8 mouse cellular contexts compared by ENCODE assay signal in the genomic region with DNA sequence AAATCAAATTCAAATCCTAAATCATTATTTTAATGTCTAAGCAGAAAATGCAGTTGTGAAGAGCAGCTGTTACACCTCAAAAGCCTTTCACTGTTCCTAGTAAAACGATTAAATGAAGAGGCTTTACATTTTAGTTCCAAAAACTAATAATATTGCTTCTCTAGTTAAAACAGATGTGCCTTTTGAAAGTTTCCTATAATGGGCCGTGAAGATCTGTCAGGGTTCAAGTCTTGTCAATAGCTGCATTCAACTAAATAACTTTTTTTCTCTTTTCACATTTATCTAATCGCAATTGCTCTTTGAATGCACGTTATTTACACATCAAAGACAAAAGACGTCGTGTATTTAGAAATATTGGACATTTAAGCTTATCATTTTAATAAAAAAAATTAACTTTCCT. TPM values are rescaled to one million over a fixed set of nuclear protein-coding genes. Genes with fewer than 3 reads are reported as not detected.
DNase-seq lines count a peak whose midpoint lies in the region; ATAC-seq and TF ChIP-seq lines count a peak whose summit lies in the region.

No protein-coding gene starts in this region.

- no peak for TF ChIP-seq POLR2A in MEL (IDR thresholded peaks at IDR 0.05; ENCODE audit: control insufficient read depth in 1 of 2, insufficient read depth in 1 of 2, low read depth in 1 of 2, low read length in 2 of 2, poor library complexity in 1 of 2)

- H3K4me3 ChIP-seq in heart, embryonic 16.5 days (ENCODE audit: low read length) = no peak overlapping the region
- H3K4me3 ChIP-seq in MEL (ENCODE audit: control insufficient read depth in 1 of 2, insufficient read depth in 1 of 2, low read depth in 2 of 2, low read length in 2 of 2) = peak overlapping the region in 1 of 2 experiments; percentile 76; a peak in 2 of 4 replicates
- peak overlapping the region; percentile 44 for H3K4me3 ChIP-seq in macrophage (ENCODE audit: inconsistent target)

- H3K9ac ChIP-seq in heart, embryonic 16.5 days (ENCODE audit: low read length) = peak overlapping the region; percentile 100; the same call in 1 of the 2 replicates
- peak overlapping the region; percentile 68 for H3K9ac ChIP-seq in MEL (ENCODE audit: control insufficient read depth, low read depth, low read length, poor library complexity, severe bottlenecking)

- TF ChIP-seq CTCF in MEL (IDR thresholded peaks at IDR 0.05 in 2 of 3, conservative IDR thresholded peaks at IDR 0.05 in 1 of 3; ENCODE audit: control insufficient read depth in 1 of 3, insufficient read depth in 1 of 3, low read depth in 2 of 3, low read length in 3 of 3, poor library complexity in 1 of 3, severe bottlenecking in 1 of 3) = no peak

- WGBS in heart, embryonic 16.5 days = 18% methylated on average over 6 of the region's 6 CpGs
- WGBS in macrophage (ENCODE audit: missing documents) = 22% methylated on average over 6 of the region's 6 CpGs

- H3K79me2 ChIP-seq in MEL (ENCODE audit: control insufficient read depth, insufficient read depth, low read length, poor library complexity) = peaks cover 10% of the 10 kb centered on the region
- H3K79me2 ChIP-seq in macrophage (ENCODE audit: inconsistent target) = no peaks in the 10 kb centered on the region

- TF ChIP-seq EP300 in MEL (IDR thresholded peaks at IDR 0.05; ENCODE audit: low read depth in 1 of 2, low read length in 2 of 2) = no peak

- DNase-seq in heart, adult 8-10 months (ENCODE audit: low spot score) = no peak
- DNase-seq in MEL (ENCODE audit: low read depth, low spot score) = no peak
- DNase-seq in forelimb bud, embryonic 11.5 days (ENCODE audit: low read depth, low spot score) = peak; percentile 5
- no peak for DNase-seq in layer of hippocampus, adult 9-11 months
- DNase-seq in adrenal gland, adult (ENCODE audit: inconsistent age in 2 of 2, low spot score in 1 of 2) = no peak
- no peak for DNase-seq in urinary bladder, postnatal 4 days (ENCODE audit: low spot score in 2 of 2)

- H3K4me1 ChIP-seq in heart, embryonic 16.5 days (ENCODE audit: control insufficient read depth, insufficient read depth, low read length) = no peaks in the 10 kb centered on the region
- H3K4me1 ChIP-seq in MEL (ENCODE audit: control insufficient read depth in 1 of 2, insufficient read depth in 2 of 2, low read length in 2 of 2) = peaks cover 6 to 8% of the 10 kb centered on the region in 2 experiments

- H3K4me2 ChIP-seq in heart, embryonic 16.5 days (ENCODE audit: low read depth, low read length) = peak overlapping the region; percentile 72; the same call in 1 of the 2 replicates

- H3K27ac ChIP-seq in heart, embryonic 16.5 days (ENCODE audit: low read length) = no peak overlapping the region
- H3K27ac ChIP-seq in MEL (ENCODE audit: control insufficient read depth, low read depth, low read length) = no peak overlapping the region
- H3K27ac ChIP-seq in macrophage = peak overlapping the region; percentile 85

- no peaks in the 10 kb centered on the region for H3K9me3 ChIP-seq in heart, embryonic 16.5 days (replicated peaks; ENCODE audit: control insufficient read depth, low read length)
- no peaks in the 10 kb centered on the region for H3K9me3 ChIP-seq in MEL (replicated peaks; ENCODE audit: insufficient read depth, low read length)

- H3K36me3 ChIP-seq in heart, embryonic 16.5 days (ENCODE audit: control insufficient read depth, insufficient read depth) = no peaks in the 10 kb centered on the region
- H3K36me3 ChIP-seq in MEL (ENCODE audit: control insufficient read depth in 1 of 2, insufficient read depth in 2 of 2, low read length in 2 of 2) (peaks cover 0 to 22% of the 10 kb centered on the region in 2 experiments; a peak in 2 of 4 replicates), macrophage (ENCODE audit: inconsistent target) (no peaks in the 10 kb centered on the region)

- TF ChIP-seq RAD21 in MEL (IDR thresholded peaks at IDR 0.05; ENCODE audit: low read depth, low read length) = no peak

- no peak for ATAC-seq in heart, embryonic 16.5 days (replicated peaks; ENCODE audit: extremely low read depth, insufficient read depth, low FRiP score)

- no peaks in the 10 kb centered on the region for H3K27me3 ChIP-seq in heart, embryonic 16.5 days (ENCODE audit: control insufficient read depth, insufficient read depth, low read length)
- H3K27me3 ChIP-seq in MEL (ENCODE audit: control insufficient read depth in 1 of 2, insufficient read depth in 2 of 2, low read length in 2 of 2) = no peaks in the 10 kb centered on the region

TF ChIP-seq in MEL, 35 proteins besides CTCF, POLR2A, EP300 and RAD21:
- TF ChIP-seq BHLHE40 (IDR thresholded peaks at IDR 0.05; ENCODE audit: borderline replicate concordance, low read depth, low read length) (no peak), CHD1 (IDR thresholded peaks at IDR 0.05; ENCODE audit: low read depth, low read length) (peak; percentile 86; the same call in 1 of the 2 replicates), ZNF384 (IDR thresholded peaks at IDR 0.05; ENCODE audit: low read depth, low read length) (0 out of 2 replicates have a peak, but pooled peaks have one; percentile 28), TBP (IDR thresholded peaks at IDR 0.05; ENCODE audit: low read depth, low read length) (no peak), NRF1 (IDR thresholded peaks at IDR 0.05; ENCODE audit: insufficient read depth, low read depth, low read length, poor library complexity, severe bottlenecking) (no peak), TCF12 (IDR thresholded peaks at IDR 0.05; ENCODE audit: low read depth, low read length) (no peak), ETS1 (IDR thresholded peaks at IDR 0.05; ENCODE audit: low read depth, low read length) (no peak), MAZ (IDR thresholded peaks at IDR 0.05; ENCODE audit: low read depth, low read length) (no peak), TAL1 (IDR thresholded peaks at IDR 0.05; ENCODE audit: low read length) (no peak)

RNA-seq across cellular contexts. Expression of a gene that starts 1.0 kb away (rescaled TPM):
- polyA plus RNA-seq in heart, embryonic 16.5 days (2015; fragmentation: Nextera tagmentation; extraction: Ambion mirVana) = 0.89 and 1.3 TPM in 2 replicates
- 1 to 10 TPM; 2.6 to 9.2 (median 5.5) TPM for total RNA-seq in heart, adult 8-10 months (2022)
- 0.65 and 0.69 TPM in 2 replicates for total RNA-seq in MEL (2012; rRNA removed)
- 1 to 10 TPM in 1 of 2 experiments, not detected in 1; 1.4 TPM for polyA plus RNA-seq in MEL (2012; ENCODE audit: insufficient read depth in 1 of 2, insufficient read length in 2 of 2, low read depth in 1 of 2, low replicate concordance in 2 of 2, missing spikeins in 1 of 2)
- 10 to 100 TPM in 15 of 26 experiments, 1 to 10 TPM in 11; 1.5 to 20.7 (median 10.9) TPM for total RNA-seq in macrophage (2018; cell fraction: chromatin; rRNA removed)
- 1 to 10 TPM in 24 of 26 experiments, under 1 TPM in 2; 0.53 to 4.6 (median 2.7) TPM for total RNA-seq in macrophage (2018; cell fraction: cytosol; rRNA removed)
- 10 to 100 TPM in 5 of 26 experiments, 1 to 10 TPM in 21; 1.8 to 15.1 (median 6.6) TPM for total RNA-seq in macrophage (2018; cell fraction: nucleus; rRNA removed)
- polyA plus RNA-seq in macrophage (2018) = 1.0 to 2.5 TPM (median 2.3 TPM) in 3 replicates

RNA-seq across cellular contexts. Expression of a gene that starts 1.3 kb away (rescaled TPM):
- polyA plus RNA-seq in heart, embryonic 16.5 days (2015; fragmentation: Nextera tagmentation; extraction: Ambion mirVana) = 8.6 and 10.6 TPM in 2 replicates
- total RNA-seq in heart, adult 8-10 months (2022) = 10 to 100 TPM; 10.7 to 12.4 (median 12.2) TPM
- total RNA-seq in MEL (2012; rRNA removed) = 2.5 and 2.6 TPM in 2 replicates
- 1 to 10 TPM in 1 of 2 experiments, not detected in 1; 3.1 TPM for polyA plus RNA-seq in MEL (2012; ENCODE audit: insufficient read depth in 1 of 2, insufficient read length in 2 of 2, low read depth in 1 of 2, low replicate concordance in 2 of 2, missing spikeins in 1 of 2)
- total RNA-seq in macrophage (2018; cell fraction: chromatin; rRNA removed) = 1 to 10 TPM in 19 of 26 experiments, under 1 TPM in 3, not detected in 4; 0.79 to 5.0 (median 1.9) TPM
- 1 to 10 TPM; 1.1 to 3.9 (median 2.1) TPM for total RNA-seq in macrophage (2018; cell fraction: cytosol; rRNA removed)
- total RNA-seq in macrophage (2018; cell fraction: nucleus; rRNA removed) = 1 to 10 TPM in 24 of 26 experiments, under 1 TPM in 2; 0.74 to 5.7 (median 2.6) TPM
- 1.3 to 1.9 TPM (median 1.7 TPM) in 3 replicates for polyA plus RNA-seq in macrophage (2018)

RNA-seq across cellular contexts. Expression of a gene that starts 22.4 kb away (rescaled TPM):
- 5.2 and 5.5 TPM in 2 replicates for polyA plus RNA-seq in heart, embryonic 16.5 days (2015; fragmentation: Nextera tagmentation; extraction: Ambion mirVana)
- 1 to 10 TPM; 7.0 to 8.3 (median 7.7) TPM for total RNA-seq in heart, adult 8-10 months (2022)
- total RNA-seq in MEL (2012; rRNA removed) = 4.7 and 6.5 TPM in 2 replicates
- polyA plus RNA-seq in MEL (2012; ENCODE audit: insufficient read depth in 1 of 2, insufficient read length in 2 of 2, low read depth in 1 of 2, low replicate concordance in 2 of 2, missing spikeins in 1 of 2) (1 to 10 TPM in 1 of 2 experiments, not detected in 1; 5.8 TPM), macrophage (2018) (3.5 to 5.5 TPM (median 3.7 TPM) in 3 replicates)
- 10 to 100 TPM in 16 of 26 experiments, 1 to 10 TPM in 10; 1.7 to 22.6 (median 14.0) TPM for total RNA-seq in macrophage (2018; cell fraction: chromatin; rRNA removed)
- 1 to 10 TPM in 24 of 26 experiments, under 1 TPM in 2; 0.43 to 3.3 (median 2.3) TPM for total RNA-seq in macrophage (2018; cell fraction: cytosol; rRNA removed)
- 10 to 100 TPM in 16 of 26 experiments, 1 to 10 TPM in 10; 1.8 to 27.5 (median 13.0) TPM for total RNA-seq in macrophage (2018; cell fraction: nucleus; rRNA removed)
